Mouse (Mus musculus) hindbrain, embryonic 12.5 days (tissue): ENCODE measurements around the gene Ankrd52. TPM values are rescaled to one million over a fixed set of nuclear protein-coding genes. Genes with fewer than 3 reads are reported as not detected.

Experiments
- ATAC-seq: fragments of 200-750 bp; cut with Nextera tagmentation; 2 replicates; pipeline ENCODE4 v1.8.0; 2017; ENCODE audit warnings: moderate TSS enrichment; ENCODE audit not compliant: low FRiP score
- H3K27ac ChIP-seq: fragments of 300-500 bp; sonication (generic); 2 replicates; pipeline ENCODE4 v1.5.1; 2016; ENCODE audit warnings: mild to moderate bottlenecking
- H3K27me3 ChIP-seq: fragments of 300-500 bp; sonication (generic); 2 replicates; pipeline ENCODE4 v1.6.1; 2016; ENCODE audit warnings: mild to moderate bottlenecking
- H3K36me3 ChIP-seq: fragments of 300-500 bp; sonication (generic); 2 replicates; pipeline ENCODE4 v1.6.1; 2016; ENCODE audit warnings: mild to moderate bottlenecking
- H3K4me1 ChIP-seq: fragments of 300-500 bp; sonication (generic); 2 replicates; pipeline ENCODE4 v1.6.1; 2016
- H3K4me2 ChIP-seq: fragments of 300-500 bp; sonication (generic); replicated peaks from 2 replicates; pipeline ENCODE4 v1.6.1; 2016; ENCODE audit warnings: mild to moderate bottlenecking
- H3K4me3 ChIP-seq: fragments of 300-500 bp; sonication (generic); 2 replicates; pipeline ENCODE4 v1.5.1; 2016; ENCODE audit warnings: mild to moderate bottlenecking
- H3K9ac ChIP-seq: fragments of 300-500 bp; sonication (generic); 2 replicates; pipeline ENCODE4 v1.6.1; 2016; ENCODE audit warnings: mild to moderate bottlenecking, moderate library complexity
- H3K9me3 ChIP-seq: fragments of 300-500 bp; sonication (generic); replicated peaks from 2 replicates; pipeline ENCODE4 v1.6.1; 2016; ENCODE audit warnings: mild to moderate bottlenecking
- WGBS: fragments of 180-500 bp; shearing (Covaris S2); methylation state at CpG from one replicate; pipeline ENCODE4 v1.1.7; 2016; 5-methylcytosine and 5-hydroxymethylcytosine counted together
- polyA plus RNA-seq: library from polyadenylated mRNA; unstranded; fragments of >200 nt; fragmentation: Nextera tagmentation; extraction: Ambion mirVana; gene quantifications from 2 replicates; pipeline ENCODE4 v1.2.1, GENCODE M21; 2016

Gene Ankrd52
- polyA plus RNA-seq, 1 experiment from 2014 or later = 13.7 TPM

- no peaks in the 10 kb centered on the region for H3K27me3 ChIP-seq
- no peak overlapping the region for H3K27ac ChIP-seq
- H3K36me3 ChIP-seq = peaks cover 99% of the 10 kb centered on the region
- 89% methylated on average over 6 of the region's 6 CpGs for WGBS
- no peak overlapping the region for H3K9ac ChIP-seq
- no peak overlapping the region for H3K4me3 ChIP-seq
- H3K4me1 ChIP-seq = peaks cover 3% of the 10 kb centered on the region; the same call in 1 of the 2 replicates
- H3K9me3 ChIP-seq = no peaks in the 10 kb centered on the region
- no peak overlapping the region for H3K4me2 ChIP-seq
- no peak for ATAC-seq
Measured at GRCm38 (mm10) chr10:128389570-128389969, 12.7 kb downstream of the Ankrd52 start.

- Histone ChIP-seq H3K27ac (no peak overlapping the region), H3K4me2 (no peak overlapping the region), H3K4me1 (peaks cover 3% of the 10 kb centered on the region; the same call in 1 of the 2 replicates), H3K9me3 (no peaks in the 10 kb centered on the region), H3K36me3 (peaks cover 99% of the 10 kb centered on the region), H3K9ac (no peak overlapping the region), H3K4me3 (no peak overlapping the region), H3K27me3 (no peaks in the 10 kb centered on the region)
- 90% methylated on average over 12 of the region's 12 CpGs for WGBS
- ATAC-seq = no peak
Measured at GRCm38 (mm10) chr10:128390366-128390765, 13.5 kb downstream of the Ankrd52 start.

GRCm38 (mm10) chr10:128391850-128392249 lies 14.9 kb downstream of the Ankrd52 start:
- no peaks in the 10 kb centered on the region for H3K9me3 ChIP-seq
- H3K4me2 ChIP-seq = no peak overlapping the region
- H3K27ac ChIP-seq = no peak overlapping the region
- ATAC-seq = no peak
- H3K27me3 ChIP-seq = no peaks in the 10 kb centered on the region
- H3K36me3 ChIP-seq = peaks cover 98% of the 10 kb centered on the region
- 85% methylated on average over 6 of the region's 6 CpGs for WGBS
- H3K9ac ChIP-seq = 0 out of 2 replicates have a peak overlapping the region, but pooled peaks have one; percentile 10
- peaks cover 3% of the 10 kb centered on the region; the same call in 1 of the 2 replicates for H3K4me1 ChIP-seq
- no peak overlapping the region for H3K4me3 ChIP-seq

GRCm38 (mm10) chr10:128396017-128396673 lies 19.2 kb downstream of the Ankrd52 start:
- peaks cover 60% of the 10 kb centered on the region for H3K36me3 ChIP-seq
- 74% methylated on average over 11 of the region's 11 CpGs for WGBS

GRCm38 (mm10) chr10:128396716-128397264 lies 19.9 kb downstream of the Ankrd52 start:
- peaks cover 20% of the 10 kb centered on the region for H3K4me1 ChIP-seq
- WGBS = 70% methylated on average over 10 of the region's 10 CpGs
- no peaks in the 10 kb centered on the region for H3K9me3 ChIP-seq
- peaks cover 54% of the 10 kb centered on the region for H3K36me3 ChIP-seq
- no peaks in the 10 kb centered on the region for H3K27me3 ChIP-seq
- no peak for ATAC-seq
- H3K27ac ChIP-seq = 0 out of 2 replicates have a peak overlapping the region, but pooled peaks have one; percentile 25
- no peak overlapping the region for H3K9ac ChIP-seq
- H3K4me3 ChIP-seq = no peak overlapping the region
- H3K4me2 ChIP-seq = no peak overlapping the region

More at GRCm38 (mm10) chr10:128396017-128396673, 19.2 kb downstream of the Ankrd52 start:
- Histone ChIP-seq H3K4me1 (peaks cover 20% of the 10 kb centered on the region), H3K9ac (no peak overlapping the region), H3K4me3 (no peak overlapping the region), H3K27ac (no peak overlapping the region), H3K27me3 (no peaks in the 10 kb centered on the region), H3K4me2 (no peak overlapping the region), H3K9me3 (no peaks in the 10 kb centered on the region)
- ATAC-seq = no peak

GRCm38 (mm10) chr10:128397466-128397865 lies 20.6 kb downstream of the Ankrd52 start:
- Histone ChIP-seq H3K27ac (peak overlapping the region; percentile 25; the same call in 1 of the 2 replicates), H3K27me3 (no peaks in the 10 kb centered on the region), H3K9ac (0 out of 2 replicates have a peak overlapping the region, but pooled peaks have one; percentile 13), H3K4me3 (no peak overlapping the region), H3K4me2 (no peak overlapping the region), H3K36me3 (peaks cover 47% of the 10 kb centered on the region), H3K9me3 (no peaks in the 10 kb centered on the region), H3K4me1 (peaks cover 20% of the 10 kb centered on the region)
- WGBS = 63% methylated on average over 7 of the region's 7 CpGs
- ATAC-seq = no peak

- H3K4me2 ChIP-seq = no peak overlapping the region
- WGBS = 33% methylated on average over 5 of the region's 5 CpGs
- 0 out of 2 replicates have a peak overlapping the region, but pooled peaks have one; percentile 8 for H3K9ac ChIP-seq
- ATAC-seq = no peak
- H3K4me1 ChIP-seq = peaks cover 16% of the 10 kb centered on the region; the same call in 1 of the 2 replicates
- H3K27me3 ChIP-seq = no peaks in the 10 kb centered on the region
- no peaks in the 10 kb centered on the region for H3K9me3 ChIP-seq
- no peak overlapping the region for H3K4me3 ChIP-seq
- H3K27ac ChIP-seq = no peak overlapping the region
- H3K36me3 ChIP-seq = peaks cover 21% of the 10 kb centered on the region
Measured at GRCm38 (mm10) chr10:128400338-128400737, 23.4 kb downstream of the Ankrd52 start.

GRCm38 (mm10) chr10:128401056-128401455 lies 24.1 kb downstream of the Ankrd52 start, which contains the start of gene Slc39a5:
Gene Slc39a5 (minus strand): TSS chr10:128401229.
- Histone ChIP-seq H3K4me3 (no peak within 1 kb of the TSS), H3K9me3 (no peaks in the 10 kb centered on the region), H3K4me2 (no peak within 1 kb of the TSS), H3K36me3 (peaks cover 21% of the 10 kb centered on the region), H3K27ac (no peak within 1 kb of the TSS), H3K4me1 (peaks cover 16% of the 10 kb centered on the region; the same call in 1 of the 2 replicates), H3K9ac (0 out of 2 replicates have a peak within 1 kb of the TSS, but pooled peaks have one; percentile 8), H3K27me3 (no peaks in the 10 kb centered on the region)
- ATAC-seq = no peak
- 15% methylated on average over 2 of the region's 2 CpGs for WGBS

GRCm38 (mm10) chr10:128401638-128402037 lies 24.7 kb downstream of the Ankrd52 start:
- peaks cover 16% of the 10 kb centered on the region; the same call in 1 of the 2 replicates for H3K4me1 ChIP-seq
- peaks cover 22% of the 10 kb centered on the region for H3K36me3 ChIP-seq
- no peak overlapping the region for H3K9ac ChIP-seq
- no peaks in the 10 kb centered on the region for H3K27me3 ChIP-seq
- WGBS = 79% methylated on average over 9 of the region's 9 CpGs
- H3K9me3 ChIP-seq = no peaks in the 10 kb centered on the region
- no peak overlapping the region for H3K27ac ChIP-seq
- no peak overlapping the region for H3K4me3 ChIP-seq
- no peak overlapping the region for H3K4me2 ChIP-seq
- ATAC-seq = no peak

- H3K9me3 ChIP-seq = no peaks in the 10 kb centered on the region
- no peak overlapping the region for H3K27ac ChIP-seq
- ATAC-seq = no peak
- 86% methylated on average over 7 of the region's 7 CpGs for WGBS
- peaks cover 16% of the 10 kb centered on the region for H3K4me1 ChIP-seq
- no peak overlapping the region for H3K9ac ChIP-seq
- H3K4me3 ChIP-seq = no peak overlapping the region
- peaks cover 22% of the 10 kb centered on the region for H3K36me3 ChIP-seq
- H3K4me2 ChIP-seq = no peak overlapping the region
- H3K27me3 ChIP-seq = no peaks in the 10 kb centered on the region
Measured at GRCm38 (mm10) chr10:128403931-128404330, 27.0 kb downstream of the Ankrd52 start.

- H3K9ac ChIP-seq = peak overlapping the region; percentile 84
- H3K4me2 ChIP-seq = peak overlapping the region; percentile 74
- WGBS = 19% methylated on average over 35 of the region's 35 CpGs
- no peaks in the 10 kb centered on the region for H3K9me3 ChIP-seq
- H3K4me3 ChIP-seq = peak overlapping the region; percentile 62
- H3K27ac ChIP-seq = peak overlapping the region; percentile 77
- H3K27me3 ChIP-seq = no peaks in the 10 kb centered on the region
- peaks cover 22% of the 10 kb centered on the region for H3K36me3 ChIP-seq
- ATAC-seq = peak; percentile 8; the same call in 1 of the 2 replicates
- peaks cover 39% of the 10 kb centered on the region for H3K4me1 ChIP-seq
Measured at GRCm38 (mm10) chr10:128408591-128409535, 31.9 kb downstream of the Ankrd52 start.
